Mouse (Mus musculus) ES-Bruce4 (cell line): Measurements from ENCODE around the gene Hes5. TPM values are rescaled to one million over a fixed set of nuclear protein-coding genes. Genes with fewer than 3 reads are reported as not detected.

Experiments used
- H3K27ac ChIP-seq: 2 replicates; pipeline ENCODE4 v1.5.1; 2012; ENCODE audit warnings: low read length, inconsistent platforms; ENCODE audit not compliant: insufficient read depth
- H3K27me3 ChIP-seq: 2 replicates; pipeline ENCODE4 v1.6.1; 2012; ENCODE audit warnings: mild to moderate bottlenecking, low read length, inconsistent platforms; ENCODE audit not compliant: control insufficient read depth, poor library complexity, insufficient read depth, severe bottlenecking
- H3K36me3 ChIP-seq: 2 replicates; pipeline ENCODE4 v1.6.1; 2012; ENCODE audit warnings: inconsistent platforms, mild to moderate bottlenecking, low read length, moderate library complexity; ENCODE audit not compliant: control insufficient read depth, poor library complexity, insufficient read depth, severe bottlenecking
- H3K4me1 ChIP-seq: one replicate; pipeline ENCODE4 v1.8.1; 2011; ENCODE audit warnings: low read length; ENCODE audit not compliant: control insufficient read depth, insufficient read depth
- H3K4me3 ChIP-seq: 2 replicates; pipeline ENCODE4 v1.5.1; 2011; ENCODE audit warnings: low read depth, mild to moderate bottlenecking, low read length
- H3K9ac ChIP-seq: 2 replicates; pipeline ENCODE4 v1.6.1; 2012; ENCODE audit warnings: low read depth, mild to moderate bottlenecking, inconsistent platforms; ENCODE audit not compliant: poor library complexity, severe bottlenecking
- H3K9me3 ChIP-seq: replicated peaks from 2 replicates; pipeline ENCODE4 v1.6.1; 2012; ENCODE audit warnings: mild to moderate bottlenecking, low read length, inconsistent platforms; ENCODE audit not compliant: control insufficient read depth, poor library complexity, insufficient read depth, severe bottlenecking
- CTCF ChIP-seq: IDR thresholded peaks from one replicate; pipeline ENCODE4 v1.8.1; 2011; ENCODE audit warnings: low read depth, low read length
- EP300 ChIP-seq: IDR thresholded peaks from 2 replicates; pipeline ENCODE4 v1.6.1; 2011; ENCODE audit warnings: low read depth, low read length; ENCODE audit not compliant: insufficient read depth
- POLR2A ChIP-seq: IDR thresholded peaks from one replicate; pipeline ENCODE4 v1.8.1; 2011; ENCODE audit warnings: low read length; ENCODE audit not compliant: insufficient read depth
- polyA plus RNA-seq: library from polyadenylated mRNA; stranded (reverse); fragments of >200 nt; gene quantifications from 2 replicates; pipeline ENCODE4 v1.2.4, GENCODE M21; 2011; ENCODE audit warnings: low read depth; ENCODE audit not compliant: missing spikeins, insufficient read depth, insufficient read length

Gene Hes5
- polyA plus RNA-seq, 1 experiment, result not detected

DNA sequence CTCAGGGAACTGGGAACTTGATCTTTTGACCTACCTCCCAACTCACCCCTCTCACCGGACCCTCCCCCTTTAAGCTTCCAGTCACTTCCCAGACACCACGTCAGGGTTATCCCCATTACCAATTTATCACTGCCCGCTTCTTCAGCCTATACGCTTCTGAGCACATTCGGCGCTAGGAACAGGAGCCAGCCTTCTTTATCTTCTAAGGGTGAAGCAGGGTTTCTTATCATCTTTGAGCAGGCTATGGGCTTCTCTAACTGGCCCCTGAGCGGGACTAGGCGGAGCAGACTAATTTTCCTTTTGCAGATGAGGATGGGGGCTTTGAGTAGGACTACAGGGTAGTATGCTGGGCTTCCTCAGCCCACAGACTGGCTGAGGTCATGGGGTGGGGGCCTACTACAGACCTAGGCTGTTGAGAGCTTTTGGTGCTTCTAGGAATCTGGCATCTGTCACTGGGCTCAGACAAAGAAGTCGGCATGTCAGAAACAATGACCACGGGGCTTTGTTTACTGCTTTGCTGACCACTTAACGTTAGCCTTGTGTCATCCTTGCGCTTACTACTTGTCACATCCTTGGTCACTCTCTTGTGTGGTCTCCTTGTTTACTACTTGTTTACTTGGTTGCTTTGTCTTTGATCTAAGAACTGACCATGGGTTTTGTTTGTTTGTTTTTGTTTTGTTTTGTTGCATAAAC, 32.2 kb upstream of the Hes5 start, which contains the start of gene Tnfrsf14:
Gene Tnfrsf14 (minus strand): TSS at position 169 of the 693 bp plus-strand sequence.
- H3K27ac ChIP-seq, result no peak within 1 kb of the TSS

GRCm38 (mm10) chr4:154929088-154929660, 31.5 kb upstream of the Hes5 start:
- no peaks in the 10 kb centered on the region for H3K9me3 ChIP-seq
- no peaks in the 10 kb centered on the region for H3K27me3 ChIP-seq
- TF ChIP-seq EP300 (no peak), CTCF (no peak), POLR2A (no peak)
- no peak overlapping the region for H3K4me3 ChIP-seq
- H3K4me1 ChIP-seq, result no peaks in the 10 kb centered on the region
- no peaks in the 10 kb centered on the region for H3K36me3 ChIP-seq
- H3K27ac ChIP-seq, result no peak overlapping the region
- no peak overlapping the region for H3K9ac ChIP-seq

More for the DNA sequence above, 32.2 kb upstream of the Hes5 start, which contains the start of gene Tnfrsf14:
- H3K36me3 ChIP-seq, result no peaks in the 10 kb centered on the region
- TF ChIP-seq POLR2A, result no peak
- TF ChIP-seq CTCF, result no peak
- no peak for TF ChIP-seq EP300
- H3K9me3 ChIP-seq, result no peaks in the 10 kb centered on the region
- no peak within 1 kb of the TSS for H3K4me3 ChIP-seq
- H3K27me3 ChIP-seq, result no peaks in the 10 kb centered on the region
- H3K9ac ChIP-seq, result no peak within 1 kb of the TSS
- H3K4me1 ChIP-seq, result no peaks in the 10 kb centered on the region

- no peaks in the 10 kb centered on the region for H3K4me1 ChIP-seq
- H3K9me3 ChIP-seq, result no peaks in the 10 kb centered on the region
- TF ChIP-seq POLR2A (no peak), CTCF (no peak), EP300 (no peak)
These were observed 27.3 kb upstream of the Hes5 start for GRCm38 (mm10) chr4:154933306-154933907.

DNA sequence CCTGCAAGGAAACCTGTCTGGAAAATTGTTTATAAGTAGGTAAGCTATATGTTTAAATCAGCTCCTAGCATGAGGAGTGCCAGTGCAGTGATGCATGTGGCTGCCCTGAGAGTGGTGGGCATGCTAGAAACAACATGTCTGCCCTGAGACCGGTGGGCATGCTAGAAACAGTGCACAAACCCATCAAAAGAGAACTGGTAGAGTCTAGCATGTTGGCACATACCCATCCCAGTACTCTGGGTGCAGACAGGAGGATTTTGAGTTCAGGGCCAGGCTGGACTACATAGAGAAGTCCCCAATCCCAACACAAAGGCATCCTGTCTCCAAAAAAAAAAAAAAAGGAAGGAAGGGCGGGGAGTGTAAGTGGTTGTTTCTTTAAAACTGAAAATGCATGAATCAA, 25.9 kb upstream of the Hes5 start:
- TF ChIP-seq CTCF (no peak), EP300 (no peak), POLR2A (no peak)
- no peak overlapping the region for H3K9ac ChIP-seq
- no peaks in the 10 kb centered on the region for H3K4me1 ChIP-seq
- no peaks in the 10 kb centered on the region for H3K36me3 ChIP-seq
- no peak overlapping the region for H3K27ac ChIP-seq
- H3K4me3 ChIP-seq, result no peak overlapping the region
- H3K9me3 ChIP-seq, result no peaks in the 10 kb centered on the region
- H3K27me3 ChIP-seq, result no peaks in the 10 kb centered on the region

More at GRCm38 (mm10) chr4:154933306-154933907, 27.3 kb upstream of the Hes5 start:
- Histone ChIP-seq H3K9ac (no peak overlapping the region), H3K36me3 (no peaks in the 10 kb centered on the region), H3K4me3 (no peak overlapping the region), H3K27me3 (no peaks in the 10 kb centered on the region), H3K27ac (no peak overlapping the region)

DNA sequence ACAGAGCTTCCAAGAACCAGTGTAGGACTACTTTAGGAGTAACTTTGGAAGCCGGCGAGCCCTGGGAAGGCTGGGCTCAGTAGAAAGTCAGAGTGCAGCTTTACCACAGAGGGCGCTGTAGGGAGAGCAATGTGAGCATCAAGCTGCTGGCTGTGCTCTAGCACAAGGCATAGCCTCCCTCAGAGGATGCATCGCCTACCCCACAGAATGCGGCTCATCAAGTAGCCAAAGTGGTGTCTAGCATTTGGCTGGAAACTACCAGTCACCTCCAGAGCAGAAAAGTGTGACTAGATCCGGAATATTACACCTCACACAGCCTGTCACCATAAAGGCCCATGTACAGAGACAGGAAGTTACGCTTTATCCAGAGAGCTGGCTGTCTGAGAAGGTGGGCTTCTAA, 24.9 kb upstream of the Hes5 start:
- H3K36me3 ChIP-seq, result no peaks in the 10 kb centered on the region
- H3K9me3 ChIP-seq, result no peaks in the 10 kb centered on the region
- no peak overlapping the region for H3K27ac ChIP-seq
- H3K9ac ChIP-seq, result no peak overlapping the region
- H3K4me3 ChIP-seq, result no peak overlapping the region
- no peaks in the 10 kb centered on the region for H3K27me3 ChIP-seq
- TF ChIP-seq CTCF (peak; percentile 40), EP300 (no peak)
- H3K4me1 ChIP-seq, result no peaks in the 10 kb centered on the region

DNA sequence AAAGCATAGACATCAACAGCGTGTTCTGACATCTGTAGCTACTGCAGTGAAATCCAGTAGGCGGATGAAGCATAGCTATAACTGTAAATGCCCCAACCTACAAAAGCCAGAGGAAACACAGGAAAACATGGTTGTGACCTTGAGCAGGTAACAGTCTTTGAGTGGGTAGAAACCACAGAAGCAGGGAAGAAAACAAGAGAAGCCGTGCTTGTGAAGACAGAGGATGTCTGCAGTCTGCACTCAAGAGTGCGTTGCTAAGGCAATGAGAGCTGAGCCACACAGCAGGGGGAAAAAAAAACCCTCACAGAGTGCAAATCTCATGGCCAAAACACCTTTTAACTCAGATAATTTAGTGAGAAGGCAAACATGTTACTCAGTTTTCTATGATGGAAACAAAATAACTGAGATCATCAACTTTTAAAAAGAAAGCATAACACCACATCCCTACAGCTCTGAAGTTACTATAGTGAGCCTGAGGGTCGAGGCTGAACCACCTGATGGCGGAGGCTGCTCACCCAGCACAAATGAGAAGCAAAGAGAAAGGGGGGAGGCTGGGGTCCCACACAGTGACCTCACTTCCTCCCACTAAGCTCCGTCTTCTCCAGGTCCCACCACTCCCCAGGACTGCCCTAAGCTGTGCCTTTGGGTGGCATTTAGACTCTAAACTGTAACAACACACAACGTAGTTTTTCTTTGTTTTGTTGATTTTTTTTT, 24.0 kb upstream of the Hes5 start:
- no peak overlapping the region for H3K27ac ChIP-seq

More for the DNA sequence above, 24.0 kb upstream of the Hes5 start:
- TF ChIP-seq EP300 (no peak), CTCF (no peak), POLR2A (no peak)
- H3K9me3 ChIP-seq, result no peaks in the 10 kb centered on the region
- H3K4me1 ChIP-seq, result no peaks in the 10 kb centered on the region
- H3K36me3 ChIP-seq, result no peaks in the 10 kb centered on the region
- H3K27me3 ChIP-seq, result no peaks in the 10 kb centered on the region
- H3K4me3 ChIP-seq, result no peak overlapping the region
- H3K9ac ChIP-seq, result no peak overlapping the region
